Mouse (Mus musculus) layer of hippocampus, adult 2 months (tissue): ENCODE data around the gene Myg1. TPM values are rescaled to one million over a fixed set of nuclear protein-coding genes. Genes with fewer than 3 reads are reported as not detected.
"Not testable (repeated sequence)": the region's sequence is repeated elsewhere in the genome, so short reads cannot be mapped to it uniquely, and the experiment has no call there.

Source experiments
- DNase-seq, 2 experiments: peaks; one replicate each; pipeline ENCODE4 v3.0.0; 2022; ENCODE audit warnings: low spot score in 2 of 2
- H3K27ac ChIP-seq: fragments of 200-600 bp; 2 replicates; pipeline ENCODE4 v1.8.1; 2022
- H3K4me3 ChIP-seq: fragments of 200-600 bp; 2 replicates; pipeline ENCODE4 v1.8.1; 2022; ENCODE audit warnings: mild to moderate bottlenecking
- CTCF ChIP-seq: fragments of 200-600 bp; conservative IDR thresholded peaks from 2 replicates; pipeline ENCODE4 v1.8.1; 2022; ENCODE audit warnings: antibody characterized with exemption, mild to moderate bottlenecking, moderate library complexity
- total RNA-seq, 2 experiments: library from RNA; stranded (reverse); gene quantifications; 2 replicates each; pipeline ENCODE4 v1.2.3; 2021

The Myg1 gene
- total RNA-seq, 2 experiments from 2014 or later, result 61.0 to 70.2 TPM

GRCm38 (mm10) chr15:102324654-102325473, 6.6 kb upstream of the Myg1 start:
- no peak for DNase-seq
- peak overlapping the region; percentile 77 for H3K27ac ChIP-seq
- peak; percentile 47 for TF ChIP-seq CTCF
- peak overlapping the region; percentile 43 for H3K4me3 ChIP-seq

DNA sequence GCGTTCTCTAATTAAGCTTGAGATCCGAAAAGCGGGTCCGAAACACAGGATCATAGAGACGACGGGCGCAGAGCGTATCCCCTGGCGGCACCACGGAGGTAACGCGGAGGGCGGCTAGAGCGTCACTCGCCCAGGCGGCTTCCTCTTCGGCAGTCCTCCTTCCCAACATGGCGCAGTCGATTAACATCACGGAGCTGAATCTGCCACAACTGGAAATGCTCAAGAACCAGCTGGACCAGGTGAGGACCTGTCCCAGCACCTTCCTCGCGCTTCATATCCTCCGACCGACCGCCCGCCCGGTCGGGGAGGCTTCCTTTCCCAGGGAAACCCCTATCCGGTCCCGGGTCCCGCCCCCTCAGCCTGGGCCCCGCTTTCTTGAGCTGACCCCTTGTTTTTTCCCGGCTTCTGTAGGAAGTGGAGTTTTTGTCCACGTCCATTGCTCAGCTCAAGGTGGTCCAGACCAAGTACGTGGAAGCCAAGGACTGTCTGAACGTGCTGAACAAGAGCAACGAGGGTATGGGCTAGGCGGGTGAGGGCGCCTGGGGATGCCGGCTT, 5.4 kb upstream of the Myg1 start, which contains the start of gene Pfdn5:
TSS of gene Pfdn5 (plus strand) at position 95 of the 555 bp plus-strand sequence.
- H3K4me3 ChIP-seq, result peak within 1 kb of the TSS; percentile 71
- peak; percentile 77 for TF ChIP-seq CTCF
- H3K27ac ChIP-seq, result peak within 1 kb of the TSS; percentile 87
- peak; percentile 88 to 90 for DNase-seq

- no peak for TF ChIP-seq CTCF
- peak overlapping the region; percentile 71 for H3K4me3 ChIP-seq
- no peak for DNase-seq
- peak overlapping the region; percentile 87; the same call in 1 of the 2 replicates for H3K27ac ChIP-seq
Measured at GRCm38 (mm10) chr15:102326892-102327291, 4.6 kb upstream of the Myg1 start.

- no peak for DNase-seq
- no peak for TF ChIP-seq CTCF
- Histone ChIP-seq H3K4me3 (no peak overlapping the region), H3K27ac (no peak overlapping the region)
Measured at GRCm38 (mm10) chr15:102335254-102335653, 3.7 kb downstream of the Myg1 start.

DNA sequence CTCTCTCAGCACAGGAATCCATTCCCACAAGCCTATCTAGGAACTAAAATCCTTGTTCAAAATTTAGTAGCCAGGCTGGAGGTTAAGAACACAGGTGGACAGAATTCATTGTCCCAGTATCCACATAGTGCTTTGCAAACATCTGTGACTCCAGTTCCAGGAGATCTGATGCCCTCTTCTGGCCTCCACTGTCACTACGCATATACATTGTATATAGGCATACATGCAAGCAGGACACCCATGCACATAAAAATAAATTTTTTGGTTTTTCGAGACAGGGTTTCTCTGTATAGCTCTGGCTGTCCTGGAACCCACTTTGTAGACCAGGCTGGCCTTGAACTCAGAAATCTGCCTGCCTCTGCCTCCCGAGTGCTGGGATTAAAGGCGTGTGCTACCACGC, 4.4 kb downstream of the Myg1 start:
- H3K27ac ChIP-seq, H3K4me3 ChIP-seq, DNase-seq: not testable (repeated sequence)
- TF ChIP-seq CTCF, result peak; percentile 55

DNA sequence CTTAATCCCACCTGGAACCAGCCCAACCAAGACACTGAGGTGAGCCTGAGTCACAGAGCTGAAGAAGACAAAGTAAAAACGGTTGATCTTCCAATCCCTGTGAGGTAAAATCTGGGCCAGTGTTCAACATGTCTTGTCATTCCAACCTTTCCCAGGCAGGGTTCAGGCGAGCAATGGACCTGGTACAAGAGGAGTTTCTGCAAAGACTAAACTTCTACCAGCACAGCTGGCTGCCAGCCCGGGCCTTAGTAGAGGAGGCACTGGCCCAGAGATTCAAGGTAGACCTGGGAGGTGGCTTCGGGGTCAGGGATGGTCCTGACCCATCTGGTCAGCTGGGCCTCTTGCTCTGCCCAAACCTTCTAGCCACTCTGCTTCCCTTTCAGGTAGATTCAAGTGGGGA, 5.4 kb downstream of the Myg1 start:
- TF ChIP-seq CTCF, result no peak
- no peak overlapping the region for H3K4me3 ChIP-seq
- no peak overlapping the region for H3K27ac ChIP-seq
- DNase-seq, result no peak

GRCm38 (mm10) chr15:102339612-102340011, 8.1 kb downstream of the Myg1 start:
- Histone ChIP-seq H3K4me3 (no peak overlapping the region), H3K27ac (no peak overlapping the region)
- TF ChIP-seq CTCF, result no peak
- no peak for DNase-seq

- H3K4me3 ChIP-seq, result no peak overlapping the region
- DNase-seq, result peak in 1 of 2 experiments; percentile 35
- peak; percentile 85 for TF ChIP-seq CTCF
- H3K27ac ChIP-seq, result no peak overlapping the region
Measured at GRCm38 (mm10) chr15:102341580-102341979, 10.1 kb downstream of the Myg1 start.

GRCm38 (mm10) chr15:102344490-102344889, 13.0 kb downstream of the Myg1 start:
- Histone ChIP-seq H3K27ac (no peak overlapping the region), H3K4me3 (no peak overlapping the region)
- no peak for DNase-seq
- TF ChIP-seq CTCF, result no peak

DNA sequence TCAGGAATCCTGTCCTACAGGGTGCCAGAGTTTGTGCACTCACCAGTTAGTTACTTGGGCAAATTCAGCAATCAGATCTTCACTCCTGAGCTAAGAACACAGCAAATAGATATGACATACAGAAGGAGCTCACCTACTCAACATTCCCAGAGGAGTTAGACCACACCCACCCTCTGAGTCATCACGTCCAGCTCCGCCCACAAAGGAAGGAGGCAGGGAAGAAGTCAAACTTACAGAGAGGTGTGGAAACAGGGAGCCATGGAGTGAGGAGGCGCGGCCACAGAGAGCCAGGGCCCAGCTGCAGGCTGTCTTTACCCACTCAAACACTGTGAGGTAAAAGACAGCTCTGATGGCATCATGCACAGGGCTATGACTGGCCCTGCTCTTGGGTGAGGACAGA, 14.9 kb downstream of the Myg1 start:
- Histone ChIP-seq H3K27ac (no peak overlapping the region), H3K4me3 (no peak overlapping the region)
- DNase-seq, result no peak
- TF ChIP-seq CTCF, result no peak

GRCm38 (mm10) chr15:102350138-102350941, 18.8 kb downstream of the Myg1 start, which contains the start of gene Aaas:
Gene Aaas, minus strand, starts transcription at chr15:102350771.
- peak; percentile 94 for TF ChIP-seq CTCF
- H3K27ac ChIP-seq, result peak within 1 kb of the TSS; percentile 89
- peak; percentile 92 to 96 for DNase-seq
- peak within 1 kb of the TSS; percentile 72 for H3K4me3 ChIP-seq

GRCm38 (mm10) chr15:102350942-102351291, 19.4 kb downstream of the Myg1 start:
- TF ChIP-seq CTCF, result no peak; the same call in 1 of the 2 replicates
- Histone ChIP-seq H3K27ac (peak overlapping the region; percentile 89), H3K4me3 (peak overlapping the region; percentile 72)
- DNase-seq, result no peak

DNA sequence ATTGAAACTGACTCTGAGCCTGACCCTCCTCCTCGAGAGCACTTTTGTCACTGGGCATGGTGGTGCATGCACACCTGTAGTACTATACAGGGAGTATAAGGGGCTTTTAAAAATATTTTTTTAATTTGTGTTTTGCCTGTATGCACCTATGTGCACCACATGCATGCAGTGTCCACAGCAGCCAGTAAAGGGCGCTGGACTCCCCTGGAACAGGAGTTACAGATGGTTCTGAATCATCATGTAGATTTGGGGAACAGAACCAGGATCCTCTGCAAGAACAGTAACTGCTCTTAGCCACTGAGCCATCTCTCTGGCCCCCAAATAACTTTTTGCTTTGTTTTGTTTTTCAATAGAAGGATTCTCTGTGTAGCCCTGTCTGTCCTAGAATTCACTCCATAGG, 20.7 kb downstream of the Myg1 start:
- Histone ChIP-seq H3K27ac (no peak overlapping the region), H3K4me3 (no peak overlapping the region)
- TF ChIP-seq CTCF, result peak; percentile 40
- DNase-seq, result no peak
